Mouse (Mus musculus) E14TG2a.4 (cell line): ENCODE data around the gene Eif2ak3.
A peak's percentile ranks its signal among the peaks of the same experiment; 100 is the strongest.

ENCODE experiments used
- H3K27me3 ChIP-seq: 2 replicates; pipeline ENCODE4 v1.6.1; 2014; ENCODE audit warnings: low read length, control low read depth; ENCODE audit not compliant: insufficient read depth
- H3K36me3 ChIP-seq: 2 replicates; pipeline ENCODE4 v1.6.1; 2014; ENCODE audit warnings: low read length, control low read depth; ENCODE audit not compliant: insufficient read depth
- H3K4me1 ChIP-seq: replicated peaks from 2 replicates; pipeline ENCODE4 v1.6.1; 2014; ENCODE audit warnings: low read depth, low read length, control low read depth
- H3K4me3 ChIP-seq: replicated peaks from 2 replicates; pipeline ENCODE4 v1.5.1; 2014; ENCODE audit warnings: mild to moderate bottlenecking, low read length
- H3K9me3 ChIP-seq: 2 replicates; pipeline ENCODE4 v1.6.1; 2014; ENCODE audit warnings: low read length, control low read depth
- CTCF ChIP-seq: conservative IDR thresholded peaks from 2 replicates; pipeline ENCODE4 v1.5.1; 2014; ENCODE audit warnings: low read length
- NANOG ChIP-seq: IDR thresholded peaks from 2 replicates; pipeline ENCODE4 v1.6.1; 2014; ENCODE audit warnings: borderline replicate concordance, low read length, mixed read lengths
- POU5F1 ChIP-seq: IDR thresholded peaks from 2 replicates; pipeline ENCODE4 v1.6.1; 2014; ENCODE audit warnings: low read length, borderline replicate concordance

Eif2ak3 gene

GRCm38 (mm10) chr6:70844896-70845646, 756 bp downstream of the Eif2ak3 start:
- H3K27me3 ChIP-seq = no peaks in the 10 kb centered on the region
- no peaks in the 10 kb centered on the region for H3K9me3 ChIP-seq
- H3K4me1 ChIP-seq = peaks cover 47% of the 10 kb centered on the region
- 0 out of 2 replicates have a peak, but pooled peaks cover 2% of the 10 kb centered on the region for H3K36me3 ChIP-seq
- TF ChIP-seq POU5F1 (no peak), CTCF (no peak), NANOG (no peak)
- H3K4me3 ChIP-seq = peak overlapping the region; percentile 96

- Histone ChIP-seq H3K36me3 (peaks cover 7% of the 10 kb centered on the region; the same call in 1 of the 2 replicates), H3K9me3 (no peaks in the 10 kb centered on the region), H3K4me1 (peaks cover 42% of the 10 kb centered on the region), H3K4me3 (no peak overlapping the region), H3K27me3 (no peaks in the 10 kb centered on the region)
- TF ChIP-seq CTCF (no peak), NANOG (no peak), POU5F1 (no peak)
Observed at GRCm38 (mm10) chr6:70847386-70847785, 3.1 kb downstream of the Eif2ak3 start.

- H3K27me3 ChIP-seq = no peaks in the 10 kb centered on the region
- H3K4me3 ChIP-seq = no peak overlapping the region
- TF ChIP-seq POU5F1 (no peak), NANOG (no peak), CTCF (no peak)
- H3K4me1 ChIP-seq = peaks cover 4% of the 10 kb centered on the region; the same call in 1 of the 2 replicates
- no peaks in the 10 kb centered on the region for H3K9me3 ChIP-seq
- H3K36me3 ChIP-seq = peaks cover 15% of the 10 kb centered on the region
Observed at GRCm38 (mm10) chr6:70853371-70853770, 9.1 kb downstream of the Eif2ak3 start.

- TF ChIP-seq CTCF (no peak), NANOG (no peak), POU5F1 (no peak)
- Histone ChIP-seq H3K9me3 (no peaks in the 10 kb centered on the region), H3K36me3 (peaks cover 36% of the 10 kb centered on the region), H3K27me3 (no peaks in the 10 kb centered on the region), H3K4me1 (peaks cover 4% of the 10 kb centered on the region; the same call in 1 of the 2 replicates), H3K4me3 (no peak overlapping the region)
Observed at GRCm38 (mm10) chr6:70855529-70856309, 11.4 kb downstream of the Eif2ak3 start.

- peaks cover 21% of the 10 kb centered on the region for H3K4me1 ChIP-seq
- H3K27me3 ChIP-seq = no peaks in the 10 kb centered on the region
- TF ChIP-seq CTCF (no peak), NANOG (no peak), POU5F1 (no peak)
Observed at GRCm38 (mm10) chr6:70862726-70863125, 18.4 kb downstream of the Eif2ak3 start.

GRCm38 (mm10) chr6:70864285-70864684, 20.0 kb downstream of the Eif2ak3 start:
- H3K9me3 ChIP-seq = no peaks in the 10 kb centered on the region
- TF ChIP-seq NANOG (no peak), CTCF (no peak), POU5F1 (no peak)
- H3K36me3 ChIP-seq = peaks cover 20% of the 10 kb centered on the region
- no peaks in the 10 kb centered on the region for H3K27me3 ChIP-seq
- H3K4me3 ChIP-seq = no peak overlapping the region
- H3K4me1 ChIP-seq = peaks cover 20% of the 10 kb centered on the region

More at GRCm38 (mm10) chr6:70862726-70863125, 18.4 kb downstream of the Eif2ak3 start:
- no peak overlapping the region for H3K4me3 ChIP-seq
- H3K36me3 ChIP-seq = peaks cover 34% of the 10 kb centered on the region
- no peaks in the 10 kb centered on the region for H3K9me3 ChIP-seq

GRCm38 (mm10) chr6:70866761-70867160, 22.4 kb downstream of the Eif2ak3 start:
- Histone ChIP-seq H3K4me1 (peaks cover 12% of the 10 kb centered on the region), H3K36me3 (peaks cover 6% of the 10 kb centered on the region; the same call in 1 of the 2 replicates), H3K4me3 (no peak overlapping the region), H3K27me3 (no peaks in the 10 kb centered on the region), H3K9me3 (no peaks in the 10 kb centered on the region)
- TF ChIP-seq NANOG = no peak
- TF ChIP-seq POU5F1 = no peak
- no peak for TF ChIP-seq CTCF

GRCm38 (mm10) chr6:70867297-70867696, 23.0 kb downstream of the Eif2ak3 start:
- peaks cover 7% of the 10 kb centered on the region; the same call in 1 of the 2 replicates for H3K4me1 ChIP-seq
- no peak for TF ChIP-seq NANOG
- no peak for TF ChIP-seq POU5F1
- H3K4me3 ChIP-seq = no peak overlapping the region
- peaks cover 6% of the 10 kb centered on the region; the same call in 1 of the 2 replicates for H3K36me3 ChIP-seq
- no peaks in the 10 kb centered on the region for H3K9me3 ChIP-seq
- no peaks in the 10 kb centered on the region for H3K27me3 ChIP-seq
